Mouse (Mus musculus) cerebellum, adult 9-11 months (tissue): Measurements from ENCODE around the gene Tmem52b.

Experiments used
- DNase-seq: peaks from one replicate; pipeline ENCODE4 v3.0.0; 2022

Tmem52b gene

DNA sequence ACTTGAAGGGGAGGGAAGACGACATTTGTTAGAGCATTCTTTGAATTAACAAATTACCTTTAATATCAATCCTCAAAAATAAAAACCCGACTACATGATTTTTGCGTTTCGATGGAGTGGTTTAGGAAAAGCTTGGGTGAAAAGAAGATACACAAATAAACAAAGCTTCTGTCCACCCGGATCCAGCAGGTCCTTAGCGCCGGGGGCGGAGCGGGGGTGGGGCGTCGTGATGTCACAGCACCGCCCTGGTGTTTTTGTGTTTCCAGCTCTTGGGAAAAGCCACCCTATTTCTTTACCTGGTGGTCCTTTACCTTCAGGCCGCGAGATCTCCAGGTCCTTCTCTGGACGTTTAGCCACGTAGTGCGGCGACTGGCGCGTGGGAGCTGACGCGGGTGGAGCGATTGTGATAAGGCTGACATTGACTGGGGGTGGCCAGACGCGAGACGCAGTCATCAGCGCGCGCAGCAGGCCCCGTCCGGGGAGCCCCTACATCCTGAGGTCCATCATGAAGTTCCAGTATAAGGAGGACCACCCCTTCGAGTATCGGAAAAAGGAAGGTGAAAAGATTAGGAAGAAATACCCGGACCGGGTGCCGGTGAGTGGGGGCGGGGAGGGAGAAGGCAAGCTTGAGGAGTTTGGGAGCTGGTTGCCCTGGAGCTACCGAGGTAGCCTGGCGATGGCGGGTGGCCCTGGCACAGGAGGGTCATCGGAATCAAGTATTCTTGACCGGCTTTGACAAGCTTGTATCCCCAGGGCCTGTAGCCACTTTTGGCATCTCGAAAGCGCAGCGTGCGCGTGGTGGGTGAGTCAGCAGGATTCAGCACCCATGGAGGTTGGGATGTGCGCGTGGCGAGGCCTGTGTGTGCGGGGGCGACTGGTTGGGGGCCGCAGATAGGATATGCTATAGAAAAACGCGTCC, 20.8 kb downstream of the Tmem52b start, which contains the start of gene Gabarapl1:
Gene Gabarapl1 (plus strand): TSS at position 219 of the 919 bp plus-strand sequence.
- peak; percentile 85 for DNase-seq

DNA sequence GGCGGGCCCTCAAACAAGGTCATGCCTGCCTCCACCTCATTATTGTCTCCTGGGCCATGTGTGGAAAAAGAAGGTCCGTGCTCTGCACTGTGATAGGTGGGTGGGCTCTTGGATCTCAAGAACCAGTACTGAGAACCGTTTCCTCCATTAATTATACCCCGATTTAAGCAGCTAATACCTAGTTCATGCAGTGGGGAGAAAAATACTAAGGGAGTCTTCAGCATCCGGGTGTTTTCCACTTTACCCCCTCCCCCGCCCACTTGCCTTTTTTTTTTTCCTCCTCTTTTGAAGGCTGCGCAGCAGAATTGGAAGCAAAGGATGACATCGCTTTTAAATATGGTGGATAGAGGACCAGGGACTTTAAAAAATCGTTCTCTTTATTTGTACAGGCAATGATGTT, 21.7 kb downstream of the Tmem52b start:
- DNase-seq = peak; percentile 53

DNA sequence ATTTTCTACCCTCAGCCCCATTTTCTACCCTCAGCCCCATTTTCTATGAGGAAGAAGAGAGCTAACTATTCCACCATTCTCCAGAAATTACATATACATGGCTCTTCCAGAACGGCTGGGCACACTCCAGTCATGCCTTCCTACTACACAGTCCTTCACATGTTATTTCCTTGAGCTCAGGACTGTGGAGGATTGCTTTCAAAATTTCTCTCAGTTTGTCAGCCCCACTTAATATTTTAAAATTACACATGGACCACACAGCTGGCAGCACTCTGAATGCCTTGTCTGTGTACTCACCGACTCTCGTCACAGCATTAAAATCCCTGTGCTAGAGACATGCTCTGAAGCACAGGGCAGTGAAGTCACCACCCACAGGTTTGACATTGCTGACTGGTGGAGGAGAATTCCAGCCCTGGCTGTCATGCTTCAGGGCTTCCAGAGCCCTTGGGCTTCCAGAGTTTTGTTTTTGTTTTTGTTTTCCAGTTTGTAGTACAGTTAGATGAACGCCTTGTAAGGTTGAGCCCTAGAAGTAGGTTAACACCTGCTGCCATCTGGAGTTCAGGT, 22.4 kb downstream of the Tmem52b start:
- DNase-seq = peak; percentile 28

DNA sequence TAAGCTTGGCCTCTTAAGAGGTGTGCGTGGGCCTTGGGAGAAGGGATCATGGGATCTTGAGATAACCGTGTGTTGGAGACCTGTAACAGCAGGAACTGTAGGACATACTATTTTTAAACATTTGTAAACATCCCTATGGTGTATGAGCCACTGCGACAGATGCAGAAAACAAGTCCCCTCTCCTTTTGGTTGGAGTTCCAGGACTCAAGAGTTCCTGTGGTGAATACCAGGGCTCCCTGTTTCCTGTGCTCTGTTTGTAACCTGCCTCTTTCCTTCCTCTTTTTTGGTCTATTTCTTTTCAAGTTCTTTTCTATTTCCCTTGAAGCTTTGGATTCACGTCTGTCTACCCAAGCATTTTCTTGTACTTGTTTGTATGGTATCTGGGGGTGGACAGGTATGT, 23.4 kb downstream of the Tmem52b start:
- no peak for DNase-seq

DNA sequence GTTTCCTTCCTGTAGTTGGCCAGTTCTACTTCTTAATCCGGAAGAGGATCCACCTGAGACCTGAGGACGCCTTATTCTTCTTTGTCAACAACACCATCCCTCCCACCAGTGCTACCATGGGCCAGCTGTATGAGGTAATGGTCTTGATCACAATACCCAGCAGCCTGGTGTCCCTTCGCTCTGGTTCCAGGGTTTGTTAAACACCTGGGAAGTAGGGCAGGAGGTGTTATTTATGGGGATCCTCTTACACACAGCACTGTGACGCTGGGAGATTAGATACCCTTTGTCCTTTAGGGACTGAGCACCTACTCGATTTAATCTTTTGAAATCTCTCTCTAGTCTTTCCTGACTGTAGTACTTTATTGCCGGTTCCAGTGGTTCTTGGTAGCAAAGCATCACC, 26.2 kb downstream of the Tmem52b start:
- no peak for DNase-seq

DNA sequence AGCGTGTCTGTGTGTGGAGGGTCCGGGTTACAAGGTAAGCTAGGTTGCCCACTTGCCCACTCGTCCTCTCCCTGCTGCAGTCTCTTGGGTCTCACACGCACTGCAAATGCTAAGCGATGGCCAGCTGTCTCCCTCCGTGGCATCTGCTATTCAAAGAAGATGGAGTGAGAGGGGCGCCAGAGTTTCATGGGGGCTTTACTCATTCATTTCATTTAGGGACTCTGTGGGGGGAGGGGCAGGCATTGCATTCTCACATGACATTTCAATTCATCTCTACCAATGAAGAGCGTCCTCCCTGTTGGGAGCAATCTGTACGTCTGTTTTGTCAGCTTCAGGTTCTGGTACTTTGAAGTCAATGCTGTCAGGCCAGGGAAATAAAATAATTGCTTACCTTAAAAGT, 29.6 kb downstream of the Tmem52b start:
- DNase-seq = no peak

DNA sequence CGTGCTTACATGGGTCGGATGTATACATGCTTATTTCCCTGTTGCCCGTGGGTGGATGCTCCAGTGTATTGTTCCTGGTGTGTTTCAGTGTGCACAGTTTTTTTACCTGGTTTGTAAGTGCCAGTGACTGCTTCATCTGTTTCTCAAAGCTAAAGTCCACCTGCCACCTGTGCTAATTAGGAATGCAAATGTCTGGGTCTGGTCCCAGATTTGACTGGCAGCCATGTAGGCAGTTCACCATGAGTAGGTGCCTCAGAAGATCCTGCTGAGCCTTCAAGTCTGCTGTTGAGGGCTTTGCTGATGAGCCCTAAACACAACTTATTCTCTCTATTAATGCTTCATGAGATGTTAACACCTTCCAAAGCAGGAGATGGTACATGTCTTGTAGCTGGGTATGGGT, 30.2 kb downstream of the Tmem52b start:
- DNase-seq = no peak

DNA sequence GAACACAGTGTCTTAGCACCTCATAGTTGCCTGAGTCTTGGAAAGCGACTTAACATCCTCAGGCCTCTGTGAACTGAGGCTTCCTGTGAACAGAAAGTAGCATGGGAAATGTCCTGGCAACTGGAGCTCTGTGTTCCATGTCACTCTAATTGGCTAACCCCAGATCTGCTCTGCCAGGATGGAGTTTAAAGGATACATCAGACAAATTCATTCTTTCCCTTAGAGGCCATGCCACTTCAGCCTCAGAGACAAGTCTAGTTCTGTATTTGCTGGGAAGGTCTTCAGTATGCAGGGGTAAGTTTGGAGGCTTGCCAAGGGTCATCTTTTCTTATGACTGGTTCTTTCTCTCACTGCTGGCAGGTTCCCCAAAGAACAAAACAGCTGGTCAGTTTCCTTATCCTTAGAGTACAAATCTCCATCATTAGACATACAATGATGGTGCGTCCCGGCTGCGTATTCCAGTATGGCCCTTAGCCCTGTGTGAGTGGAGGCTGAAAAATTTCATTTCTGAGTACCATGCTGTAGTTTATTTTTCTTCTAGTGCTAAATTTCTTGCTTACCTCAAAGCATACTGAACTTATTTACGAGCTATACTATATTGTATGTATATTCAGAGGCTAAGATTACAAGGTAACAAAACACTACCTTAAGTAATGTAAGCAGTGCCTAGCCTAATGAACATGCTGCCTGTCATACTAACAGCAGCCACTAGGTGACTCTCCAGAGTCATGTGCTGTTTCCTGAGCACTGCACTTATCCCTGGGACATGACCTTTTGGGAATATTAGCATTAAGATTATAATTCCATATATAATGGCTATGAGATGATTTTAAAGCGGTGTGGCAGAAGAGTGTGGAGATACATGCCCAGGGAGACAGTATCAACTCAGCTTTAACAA, 31.6 kb downstream of the Tmem52b start:
- peak; percentile 57 for DNase-seq

DNA sequence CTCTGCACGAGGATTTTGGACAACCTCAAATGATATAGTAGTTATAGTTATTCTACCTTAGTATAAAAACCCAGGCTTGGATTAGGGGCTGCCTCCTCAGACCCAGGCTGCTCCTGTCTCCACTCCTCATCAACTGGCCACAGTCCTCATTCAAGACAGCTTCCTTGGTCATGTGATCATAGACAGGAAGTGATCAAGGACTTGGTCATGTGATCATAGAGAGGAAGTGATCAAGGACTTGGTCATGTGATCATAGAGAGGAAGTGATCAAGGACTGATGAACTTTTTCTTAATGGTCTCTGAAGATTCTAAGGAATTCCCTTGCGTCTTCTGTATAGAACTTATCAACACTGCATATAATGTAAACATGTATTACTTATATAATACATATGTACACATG, 34.9 kb downstream of the Tmem52b start:
- DNase-seq = no peak

DNA sequence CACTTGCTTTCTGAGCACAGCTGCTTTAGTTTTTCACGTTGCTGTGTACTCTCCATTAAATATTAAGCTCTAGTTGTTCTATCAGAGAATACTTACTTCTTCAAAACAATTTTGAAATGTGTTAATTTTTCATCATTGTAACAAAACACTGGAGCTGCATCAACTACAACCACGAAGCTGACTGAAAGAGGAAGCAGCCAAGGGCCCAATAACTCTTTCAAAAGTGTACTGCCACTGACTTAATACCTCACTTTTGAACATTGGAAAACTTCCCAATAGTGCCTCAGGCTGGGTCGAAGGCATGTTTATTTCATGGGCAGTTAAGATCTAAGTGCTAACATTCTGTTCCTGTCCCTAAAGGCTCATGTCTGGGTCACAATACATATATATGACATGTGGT, 35.7 kb downstream of the Tmem52b start:
- DNase-seq = no peak

DNA sequence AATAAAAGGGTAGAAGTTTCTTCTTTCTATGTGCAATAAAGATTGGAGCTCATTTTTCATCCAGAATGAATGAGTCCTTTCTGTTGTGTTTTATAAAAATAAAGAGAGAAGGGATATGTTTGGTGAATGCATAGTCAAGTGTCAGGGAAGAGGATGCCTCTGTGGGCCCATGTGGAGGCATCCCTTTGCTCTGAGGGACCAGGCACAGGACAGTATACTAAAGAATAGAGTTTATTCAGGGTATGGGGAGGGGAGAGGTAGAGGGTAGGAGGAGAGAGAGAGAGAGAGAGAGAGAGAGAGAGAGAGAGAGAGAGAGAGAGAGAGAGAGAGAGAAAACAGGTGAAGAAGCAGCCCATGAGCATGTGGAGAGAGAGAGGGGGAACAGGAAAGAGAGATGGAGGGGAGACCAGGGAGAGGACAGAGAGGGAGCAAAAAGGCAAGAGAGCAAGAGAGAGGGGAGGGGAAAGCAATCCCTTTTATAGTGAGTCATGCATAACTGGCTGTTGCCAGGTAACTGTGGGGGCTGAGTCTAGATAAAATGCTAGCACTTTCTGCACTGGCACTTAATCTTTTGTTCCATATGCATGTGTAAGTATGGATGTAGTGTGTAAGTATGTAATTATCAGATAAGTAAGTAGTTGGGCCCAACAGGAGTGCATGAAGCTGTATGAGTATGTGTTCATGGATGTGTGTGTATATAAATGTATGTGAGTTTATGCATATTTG, 45.1 kb downstream of the Tmem52b start:
- no peak for DNase-seq

DNA sequence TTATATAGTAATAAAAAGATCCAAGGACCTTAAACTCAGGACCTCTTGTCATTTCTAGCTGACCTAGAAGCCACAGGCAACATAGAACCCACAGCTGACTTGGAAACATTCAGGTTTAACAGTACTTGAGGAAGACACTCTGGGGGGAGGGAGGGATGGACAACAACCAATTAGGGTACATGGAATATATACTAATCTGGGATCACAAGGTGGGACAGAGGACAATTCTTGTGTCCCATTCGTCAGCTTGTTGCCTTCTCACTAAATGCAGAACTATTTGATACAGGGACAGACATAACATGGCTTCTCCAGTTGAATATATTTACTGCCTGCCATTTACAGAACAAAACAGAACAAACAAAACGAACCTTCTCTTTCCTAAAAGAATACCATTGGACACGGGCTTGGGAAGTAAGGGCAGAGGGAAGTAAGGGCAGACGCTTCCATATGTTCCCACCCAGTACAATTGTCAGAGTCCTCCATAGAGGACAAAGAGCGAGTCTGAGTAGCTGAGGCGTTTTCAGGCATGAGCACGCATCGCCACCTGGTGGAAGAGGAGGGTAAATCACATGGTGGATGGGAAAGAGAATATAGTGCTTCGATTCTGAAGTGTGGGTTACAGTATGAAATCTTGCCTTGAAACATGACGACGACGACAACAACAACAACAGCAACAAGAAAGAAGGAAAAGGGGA, 46.7 kb downstream of the Tmem52b start:
- DNase-seq = peak; percentile 34

DNA sequence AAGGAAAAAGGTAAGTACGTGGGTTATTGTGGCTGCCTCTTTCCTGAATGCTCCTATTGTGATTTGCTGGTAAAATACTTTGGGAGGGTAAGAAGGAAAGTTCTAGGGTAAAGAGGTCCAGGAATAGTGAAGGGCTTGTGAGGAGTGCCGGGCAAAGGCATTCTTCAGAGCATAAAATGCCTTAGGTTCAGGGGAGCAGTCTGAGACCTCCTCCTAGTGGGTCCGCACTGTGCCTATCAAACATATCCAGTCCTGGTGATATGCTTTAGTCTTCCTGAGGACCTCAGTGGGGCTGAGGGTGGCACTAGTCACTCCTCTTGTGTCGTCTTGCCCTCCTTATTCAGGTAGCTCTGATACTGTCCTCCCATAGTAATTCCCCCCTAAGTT, 47.3 kb downstream of the Tmem52b start:
- DNase-seq = no peak

DNA sequence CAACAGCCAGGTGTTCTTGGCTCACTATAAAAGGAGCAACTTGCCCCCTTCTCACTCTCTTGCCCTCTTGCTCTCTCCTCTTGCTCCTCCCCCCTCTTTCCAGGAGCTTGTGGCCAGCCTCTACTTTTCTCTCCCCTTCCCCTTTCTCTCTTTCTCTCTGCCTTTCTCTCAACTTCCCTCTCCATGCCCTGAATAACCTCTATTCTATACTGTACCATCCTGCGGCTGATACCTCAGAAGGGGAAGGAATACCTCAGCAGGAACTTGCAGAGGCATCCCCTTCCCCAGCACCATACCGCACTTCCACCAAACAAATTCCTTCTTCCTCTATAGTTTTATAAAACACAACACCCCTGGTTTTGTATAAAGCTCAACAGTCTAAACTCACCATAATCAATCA, 52.9 kb downstream of the Tmem52b start:
- DNase-seq = no peak
